Mouse (Mus musculus) CD4-positive, CD25-positive, alpha-beta regulatory T cell, adult 2 months (primary cell): Measurements from ENCODE around the gene Prkg1.

ENCODE experiments used
- DNase-seq: peaks from one replicate; pipeline ENCODE4 v3.0.0-alpha.2; 2012; ENCODE audit warnings: low read depth, low spot score

Prkg1 gene

DNA sequence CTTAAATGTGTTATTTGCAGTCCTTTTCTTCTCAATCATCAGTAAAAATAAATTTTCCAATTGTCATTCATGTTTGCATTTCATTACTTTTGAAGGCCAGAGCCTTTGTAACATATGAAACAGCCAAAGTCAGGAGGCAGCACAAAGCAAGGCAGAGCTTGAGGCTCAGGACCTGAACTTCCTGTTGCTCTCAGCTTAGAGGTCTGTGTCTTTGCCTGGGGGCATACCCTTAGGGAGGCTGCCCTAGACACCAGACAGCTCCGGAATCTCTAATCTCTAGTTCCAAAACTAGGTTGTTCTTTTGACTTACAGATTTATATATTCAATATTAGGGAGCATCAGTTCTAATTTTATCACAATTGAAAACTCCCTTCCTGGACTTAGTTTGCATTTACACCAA lies 700.1 kb downstream of the Prkg1 start:
- DNase-seq = no peak

DNA sequence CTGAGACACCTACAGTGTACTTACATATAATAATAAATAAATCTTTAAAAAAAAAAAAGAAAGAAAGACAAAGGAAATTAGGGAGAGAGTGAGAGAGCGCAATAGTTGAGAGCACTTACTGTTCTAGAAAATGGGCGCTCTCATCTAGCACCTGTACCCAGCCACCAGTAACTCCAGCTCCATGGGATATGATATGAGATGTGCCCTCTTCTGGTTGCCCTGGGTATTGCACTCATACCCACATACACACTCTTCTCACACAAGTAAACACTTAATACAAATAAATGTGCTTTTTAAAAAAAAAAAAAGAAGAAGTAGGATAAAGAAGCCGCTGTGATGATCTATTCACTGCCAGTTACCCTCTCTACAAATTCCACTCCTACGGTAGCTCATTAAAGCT lies 718.2 kb downstream of the Prkg1 start:
- DNase-seq = peak; percentile 40

DNA sequence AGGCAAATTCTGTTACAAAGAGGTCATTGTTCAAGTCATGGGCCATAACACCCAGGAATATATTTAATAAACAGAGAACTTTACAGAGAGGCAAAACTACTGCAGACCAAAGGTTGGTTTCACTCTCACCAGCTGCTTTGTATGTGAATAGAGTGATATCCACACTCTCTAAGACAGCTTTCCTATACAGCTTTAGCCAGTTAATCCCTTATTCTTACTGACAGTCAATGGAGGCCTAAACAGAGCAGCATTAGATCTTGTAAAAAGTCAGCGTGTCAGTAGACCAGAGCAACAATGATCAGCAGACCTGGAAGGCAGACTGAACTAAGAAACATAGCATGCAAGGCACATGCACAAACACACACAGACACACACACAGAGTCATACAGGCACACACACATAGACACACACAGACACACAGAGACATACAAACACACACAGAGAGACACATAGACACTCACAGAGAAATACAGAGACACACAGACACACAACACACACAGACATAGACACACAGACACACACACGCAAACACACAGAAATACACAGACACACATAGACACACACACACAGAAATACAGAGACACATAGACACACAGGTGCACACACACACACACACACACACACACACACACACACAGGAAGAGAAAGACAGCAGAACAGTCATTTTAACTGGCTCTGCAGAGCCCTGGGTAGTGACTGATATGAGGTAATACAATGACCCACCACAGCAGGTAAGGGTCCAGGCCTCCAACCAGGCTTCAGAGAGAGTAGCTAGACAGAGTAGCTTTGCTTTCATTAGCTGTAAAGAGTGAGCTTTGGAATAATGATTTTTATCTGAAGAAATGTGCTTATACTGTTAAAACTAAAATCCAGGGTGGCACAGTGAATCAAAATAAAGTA lies 723.6 kb downstream of the Prkg1 start:
- DNase-seq = no peak

DNA sequence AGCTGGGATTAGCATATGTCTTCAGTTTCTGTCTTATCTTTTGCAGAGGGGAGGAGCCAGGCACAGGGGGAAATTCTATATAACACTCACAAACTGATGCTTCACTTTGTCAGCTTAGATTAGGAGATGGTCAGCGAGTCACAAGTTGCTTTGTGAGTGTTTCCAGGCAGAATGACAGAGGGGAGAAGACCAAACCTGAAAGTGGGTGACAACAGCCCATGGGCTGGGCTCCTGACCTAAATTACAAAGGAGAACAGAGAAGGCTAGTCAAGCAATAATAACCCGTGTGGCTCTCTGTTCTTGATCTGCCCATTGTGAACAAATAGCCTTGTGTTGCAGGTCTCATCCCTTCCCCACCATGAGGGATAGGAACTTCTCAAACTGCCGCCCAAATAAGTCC lies 725.9 kb downstream of the Prkg1 start:
- DNase-seq = no peak

DNA sequence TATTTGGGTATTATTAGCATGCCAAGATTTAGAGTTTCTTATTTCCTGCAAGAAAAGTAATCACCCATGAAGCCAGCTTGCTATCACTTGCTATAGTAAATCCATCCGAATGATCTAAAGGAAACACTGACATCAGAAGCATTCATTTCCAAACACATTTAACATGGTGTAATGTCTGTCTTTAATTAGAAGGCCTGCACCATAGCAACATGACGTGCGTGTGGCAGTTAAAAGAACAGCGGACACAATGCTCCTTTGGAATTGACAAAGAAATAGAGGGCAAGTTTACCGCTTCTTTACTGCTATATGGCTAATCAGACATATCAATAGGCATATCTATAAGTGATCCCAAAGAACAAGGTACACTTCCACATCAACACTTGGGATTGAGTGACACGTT lies 733.2 kb downstream of the Prkg1 start:
- DNase-seq = no peak

DNA sequence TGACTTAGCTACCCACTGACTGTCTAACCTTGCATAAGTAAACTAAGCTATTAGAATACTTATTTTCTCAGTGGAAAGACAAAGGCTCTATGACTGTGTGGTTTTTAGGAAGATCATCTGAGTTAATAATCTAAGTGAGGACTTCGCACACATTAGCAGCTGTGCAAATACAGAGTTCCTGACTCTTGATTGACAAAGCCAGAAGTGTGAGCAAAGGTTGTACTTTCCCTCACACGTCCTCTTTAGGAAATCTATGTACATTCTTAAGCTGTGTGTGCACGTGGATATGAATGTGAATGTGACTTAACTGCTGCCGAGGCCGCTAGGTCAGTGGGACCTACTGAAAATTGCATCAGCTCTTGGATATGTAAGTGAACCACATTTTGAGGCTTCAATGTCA lies 738.0 kb downstream of the Prkg1 start:
- DNase-seq = no peak

- no peak for DNase-seq
Observed at GRCm38 (mm10) chr19:31011528-31012133, 753.2 kb downstream of the Prkg1 start.

DNA sequence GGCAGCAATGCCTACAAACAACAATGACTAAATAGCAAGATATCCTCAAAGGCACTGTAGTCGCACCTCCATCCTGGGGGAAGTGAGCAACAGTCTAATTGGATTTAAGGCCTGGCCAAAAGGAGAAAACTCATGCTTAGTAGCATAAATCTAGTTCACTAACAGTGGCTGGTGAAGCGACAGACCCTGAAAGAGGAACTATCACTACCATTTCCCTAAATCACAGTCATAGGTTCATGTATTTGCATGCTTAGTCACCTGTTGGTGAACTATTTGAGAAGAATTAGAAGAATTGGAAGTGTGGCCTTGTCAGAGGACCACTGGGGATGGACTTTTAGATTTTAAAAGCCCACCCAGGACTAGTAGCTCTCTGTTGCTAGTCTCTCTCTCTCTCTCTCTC lies 766.3 kb downstream of the Prkg1 start:
- no peak for DNase-seq

DNA sequence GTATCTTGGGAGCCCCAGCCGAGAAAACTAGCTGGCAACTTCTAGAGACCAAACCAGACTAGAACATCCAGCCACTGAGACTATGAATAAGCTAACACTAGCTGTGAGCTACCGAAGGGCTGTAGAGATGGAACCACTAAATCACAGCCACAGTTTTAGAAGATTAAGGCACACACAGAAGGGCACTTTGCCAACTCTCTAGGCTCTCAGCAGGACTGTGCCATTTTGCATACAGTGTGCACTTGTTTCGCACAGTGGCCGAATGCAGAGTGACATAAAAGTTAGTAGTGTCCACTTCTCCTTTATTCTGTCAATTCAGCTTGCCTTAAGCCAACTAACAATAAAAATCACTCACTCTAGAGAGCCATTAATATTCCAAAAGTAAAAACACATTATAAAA lies 774.4 kb downstream of the Prkg1 start:
- DNase-seq = no peak

GRCm38 (mm10) chr19:30982436-30982835 lies 782.4 kb downstream of the Prkg1 start:
- no peak for DNase-seq

GRCm38 (mm10) chr19:30978096-30978495 lies 786.7 kb downstream of the Prkg1 start:
- DNase-seq = no peak

DNA sequence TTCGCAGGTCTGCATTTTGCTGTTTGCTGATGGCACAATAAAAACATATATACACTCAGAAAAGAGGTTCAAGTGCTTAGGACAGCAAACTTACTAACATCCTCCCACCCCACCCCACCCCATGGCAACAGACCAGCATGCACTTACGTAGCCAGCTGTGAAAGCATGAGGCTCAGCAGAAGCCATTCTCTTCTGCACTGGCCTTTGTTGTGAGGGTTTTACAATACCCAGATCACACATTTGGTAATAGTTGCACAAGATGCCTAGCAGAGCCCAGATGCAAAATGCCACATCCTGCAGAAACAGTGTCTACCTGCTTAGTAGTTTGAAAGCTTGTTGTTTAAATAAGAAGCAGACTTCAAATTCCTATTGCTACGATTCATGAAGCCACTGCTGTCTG lies 814.2 kb downstream of the Prkg1 start:
- DNase-seq = no peak

DNA sequence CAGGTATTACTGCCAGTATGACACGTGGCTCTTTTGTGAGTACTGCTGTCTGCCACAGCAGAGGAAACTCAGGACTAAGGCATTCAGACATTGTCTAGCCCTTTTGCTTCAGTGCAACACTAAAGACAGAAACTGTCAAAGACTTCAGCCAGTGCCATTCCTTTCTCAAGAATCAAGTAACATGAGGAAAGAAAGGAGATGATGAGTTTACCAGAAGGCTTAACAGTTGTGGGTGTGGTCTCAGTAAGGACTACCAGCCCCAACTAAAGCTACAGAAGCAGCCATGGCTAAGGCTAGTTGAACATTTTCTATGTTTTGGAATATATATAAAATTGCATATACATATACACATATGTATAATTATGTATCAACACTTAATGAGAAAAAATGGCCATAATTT lies 816.6 kb downstream of the Prkg1 start:
- DNase-seq = no peak

DNA sequence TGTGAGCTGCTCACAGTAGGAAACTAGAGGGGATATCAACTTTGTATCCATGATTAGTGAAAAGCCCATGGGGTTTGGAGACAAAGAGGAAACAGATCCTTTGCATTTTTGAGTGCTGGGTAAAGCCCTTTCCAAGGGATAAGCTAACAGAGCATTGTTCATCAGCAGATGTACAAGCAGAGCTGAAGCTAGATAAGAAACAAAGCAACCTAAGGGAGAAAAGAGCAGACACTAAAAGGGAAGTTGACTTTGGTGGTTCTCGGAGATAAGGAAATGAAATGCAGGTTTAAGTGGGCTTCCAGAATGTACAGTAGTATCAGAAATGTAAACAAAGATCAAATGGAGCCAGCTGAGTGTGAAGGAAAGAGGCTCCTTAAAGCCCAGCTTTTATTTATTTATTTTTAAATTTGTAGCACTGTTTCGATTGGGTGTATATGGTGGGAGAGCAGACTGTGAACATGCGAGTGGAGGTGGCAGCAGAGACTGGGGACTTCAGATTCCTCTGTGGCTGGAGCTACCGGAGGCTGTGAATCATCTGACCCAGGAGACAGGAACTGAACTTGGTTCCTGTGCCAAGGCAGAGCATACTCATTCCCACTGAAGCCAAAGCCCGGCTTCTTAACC lies 822.4 kb downstream of the Prkg1 start:
- DNase-seq = no peak

- DNase-seq = no peak
Observed at GRCm38 (mm10) chr19:30938058-30938457, 826.8 kb downstream of the Prkg1 start.

DNA sequence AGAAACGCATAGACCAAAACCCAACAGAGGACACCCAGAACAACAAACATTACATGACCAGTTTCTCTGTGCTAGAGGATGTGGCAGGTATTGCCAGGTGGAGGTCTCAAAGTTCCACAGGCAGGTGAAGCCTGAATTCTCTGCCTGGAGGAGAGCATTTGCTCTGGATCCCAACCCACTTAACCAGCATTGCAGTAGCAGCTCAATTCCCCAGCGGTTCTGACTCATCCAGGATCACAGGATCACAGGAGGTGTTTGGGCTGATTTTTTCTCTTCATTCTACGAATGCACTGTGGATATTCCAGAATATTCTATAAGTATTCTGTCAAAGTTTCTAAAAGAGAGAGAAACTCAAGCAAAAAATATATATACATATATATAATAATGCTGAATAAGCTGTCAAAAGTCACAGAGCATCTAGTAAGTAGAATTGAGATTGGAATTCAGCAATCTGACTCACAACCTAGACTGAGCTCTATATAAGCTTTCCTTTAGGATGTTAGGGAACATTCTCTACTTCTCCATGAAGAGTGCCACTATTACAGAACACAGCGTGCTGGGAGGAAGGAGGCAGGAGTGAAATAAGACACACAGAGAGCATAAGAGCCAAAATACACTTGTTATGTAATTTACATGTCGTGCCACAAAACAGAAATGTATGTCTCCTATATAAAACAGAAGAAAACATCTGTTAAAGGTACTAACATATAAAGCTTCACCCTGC lies 833.2 kb downstream of the Prkg1 start:
- no peak for DNase-seq

- peak; percentile 9 for DNase-seq
Observed at GRCm38 (mm10) chr19:30924032-30924431, 840.8 kb downstream of the Prkg1 start.

GRCm38 (mm10) chr19:30902290-30902689 lies 862.5 kb downstream of the Prkg1 start:
- no peak for DNase-seq

DNA sequence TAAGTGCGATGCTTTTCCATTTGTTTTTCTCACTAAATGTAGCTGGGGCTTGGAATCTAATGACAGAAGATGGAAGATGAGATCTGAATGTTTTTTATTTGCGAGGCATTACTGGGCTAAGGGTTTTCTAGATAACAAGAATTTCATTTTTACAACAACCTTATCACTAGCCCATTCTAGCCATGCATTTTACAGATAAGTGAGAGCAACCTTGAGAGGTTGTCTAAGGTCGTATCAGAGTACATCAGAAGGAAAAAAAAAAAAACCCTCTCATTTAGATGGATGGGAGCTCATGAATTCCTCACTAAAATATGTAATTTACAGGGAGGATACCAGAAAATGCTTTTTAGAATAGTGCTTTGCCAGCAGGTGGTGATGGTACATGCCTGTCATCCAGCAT lies 863.8 kb downstream of the Prkg1 start:
- no peak for DNase-seq

GRCm38 (mm10) chr19:30890377-30890776 lies 874.5 kb downstream of the Prkg1 start:
- no peak for DNase-seq

DNA sequence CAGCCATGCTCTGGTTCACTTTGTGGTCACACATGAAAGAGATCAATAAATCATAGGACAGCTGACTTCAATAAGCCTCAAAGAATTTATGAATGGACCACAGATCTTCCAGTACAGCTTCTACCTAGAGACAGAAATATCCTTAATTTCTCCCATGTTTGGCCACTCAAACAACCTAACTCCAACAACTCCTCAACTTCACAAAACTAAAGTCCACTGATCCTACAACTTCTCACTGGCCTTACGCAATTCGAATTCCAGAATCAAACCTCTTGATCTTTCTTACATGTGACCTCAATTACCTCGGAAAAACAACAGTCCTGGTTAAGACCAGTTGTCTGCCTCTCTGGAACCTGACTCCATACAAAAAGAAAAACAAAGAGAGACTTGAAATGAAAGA lies 875.0 kb downstream of the Prkg1 start:
- no peak for DNase-seq

DNA sequence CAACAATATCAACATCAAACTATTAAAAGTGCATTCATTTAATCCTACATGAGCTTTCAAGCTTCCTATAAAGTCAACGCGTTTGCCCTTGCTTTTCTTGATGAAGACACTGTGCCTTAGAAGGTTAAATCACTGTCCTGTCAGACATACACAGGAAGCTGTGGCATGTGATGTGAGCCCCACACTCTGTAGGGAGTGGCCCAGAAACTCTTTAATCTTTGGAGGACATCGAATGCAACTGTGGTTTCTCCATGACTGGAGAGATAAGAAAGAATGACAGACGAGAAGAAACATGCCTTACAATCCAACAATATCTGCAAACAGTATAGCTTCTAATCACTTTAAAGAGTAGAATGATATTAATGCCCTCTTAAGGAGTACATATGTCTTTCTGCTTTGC lies 903.4 kb downstream of the Prkg1 start:
- DNase-seq = no peak
